Mouse (Mus musculus): ENCODE results near the gene Zbtb1.

Gene Zbtb1

GRCm38 (mm10) chr12:76369978-76370830 is at the start of gene Zbtb1:
Gene Zbtb1, plus strand, starts transcription at chr12:76370266.
- DNase-seq = peak; percentile 90 to 93

DNA sequence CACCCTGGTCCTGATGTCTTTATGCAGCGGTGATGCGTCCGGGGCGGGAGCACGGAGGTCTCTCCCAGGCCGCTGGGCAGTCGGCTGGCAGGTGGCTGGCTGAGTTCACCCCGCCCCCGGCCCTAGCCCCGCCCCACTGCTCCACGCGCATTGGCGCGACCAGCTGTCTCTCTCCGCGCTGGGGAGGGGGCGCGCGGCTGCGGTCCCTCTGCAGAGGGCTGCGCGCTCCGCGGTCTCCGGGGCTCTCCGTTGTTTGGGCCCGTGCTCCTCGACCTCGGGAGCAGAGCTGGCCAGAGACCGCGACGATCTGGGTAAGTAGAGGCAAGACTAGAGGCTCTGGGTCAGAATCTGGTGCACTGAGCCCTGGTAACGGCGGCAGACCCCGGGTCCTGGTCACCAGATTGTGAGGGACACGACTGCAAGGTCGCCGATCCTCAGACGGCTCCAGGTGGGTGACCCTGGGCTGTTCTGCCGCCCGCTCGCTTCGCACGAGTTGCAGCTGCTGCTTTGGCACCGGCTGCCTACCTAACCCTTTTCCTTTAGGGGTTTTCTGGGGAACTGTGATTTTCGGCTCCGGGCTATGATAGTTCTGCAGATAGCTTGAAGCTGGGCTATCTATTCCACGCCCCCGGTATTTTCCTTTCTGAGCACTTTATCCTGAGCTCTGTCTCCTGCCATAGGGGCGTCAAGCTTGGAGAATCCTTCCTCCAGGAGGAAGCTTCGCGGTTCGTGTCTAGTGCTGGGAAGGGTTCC is 45.2 kb upstream of the Zbtb1 start, which contains the start of gene Akap5:
Akap5 (plus strand) TSS at position 213 of the 753 bp plus-strand sequence.
- DNase-seq = peak; percentile 65 to 77

DNA sequence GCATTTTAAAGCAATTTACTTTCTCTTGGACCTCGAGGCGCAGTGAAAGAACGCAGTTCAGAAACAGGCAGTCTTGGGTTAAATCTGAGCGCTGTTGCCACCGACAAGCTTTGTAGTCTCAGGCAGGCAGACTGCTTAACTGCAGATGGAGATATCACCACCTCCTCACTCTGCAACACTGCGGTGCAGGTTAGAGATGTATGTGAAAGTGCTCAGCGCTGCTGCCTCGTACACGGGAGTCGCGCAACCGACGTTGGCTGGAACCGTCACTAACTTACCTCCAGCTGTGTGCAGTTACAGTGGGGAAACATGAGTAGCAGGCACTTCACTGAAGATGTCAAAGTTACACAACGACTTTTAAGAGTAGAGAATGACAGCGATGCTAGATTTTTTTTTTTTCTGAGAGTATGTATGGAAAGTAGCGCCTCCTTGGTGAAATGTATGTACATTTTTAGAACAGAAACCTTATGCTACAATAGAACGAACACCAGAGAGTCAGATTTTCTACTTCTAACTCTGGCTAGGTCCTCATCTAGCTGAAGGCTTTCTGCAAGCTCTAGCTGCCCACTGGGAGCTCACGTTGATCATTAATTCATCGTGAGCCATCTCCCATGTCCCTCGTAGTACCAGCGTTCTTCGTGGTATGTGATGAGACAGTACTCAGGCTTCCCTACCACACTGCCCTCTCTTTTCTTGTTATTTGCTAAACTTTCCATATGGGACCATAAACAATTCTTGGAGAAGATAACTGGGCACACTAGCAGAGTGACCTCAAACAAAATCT is 43.4 kb upstream of the Zbtb1 start:
- DNase-seq = peak in 1 of 2 experiments; percentile 51

- no peak for DNase-seq
Measured at GRCm38 (mm10) chr12:76328567-76329354, 41.3 kb upstream of the Zbtb1 start.

GRCm38 (mm10) chr12:76333688-76334087 is 36.4 kb upstream of the Zbtb1 start:
- DNase-seq = no peak

DNA sequence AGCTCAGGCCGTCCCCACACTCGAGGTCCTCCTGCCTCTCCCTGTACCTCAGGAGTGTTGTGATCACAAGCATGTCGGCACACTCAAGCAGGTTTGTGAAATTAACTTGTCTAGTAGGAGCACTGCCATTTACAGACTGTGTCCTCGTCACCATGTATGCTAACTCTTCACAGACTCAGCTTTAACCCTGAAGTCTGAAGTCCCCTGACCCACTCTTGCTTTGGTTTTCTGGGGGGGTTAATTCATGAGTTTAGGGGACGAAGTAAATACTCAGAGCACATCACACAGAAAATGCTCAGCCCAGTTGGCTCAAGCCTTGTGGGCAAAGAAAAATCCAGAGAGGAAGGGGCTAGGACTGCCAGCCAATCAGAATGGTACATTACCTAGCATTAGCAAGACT is 34.4 kb upstream of the Zbtb1 start:
- DNase-seq = no peak

- no peak for DNase-seq
Measured at GRCm38 (mm10) chr12:76336111-76336965, 33.7 kb upstream of the Zbtb1 start.

GRCm38 (mm10) chr12:76341080-76341479 is 29.0 kb upstream of the Zbtb1 start:
- peak in 1 of 2 experiments; percentile 75 for DNase-seq

DNA sequence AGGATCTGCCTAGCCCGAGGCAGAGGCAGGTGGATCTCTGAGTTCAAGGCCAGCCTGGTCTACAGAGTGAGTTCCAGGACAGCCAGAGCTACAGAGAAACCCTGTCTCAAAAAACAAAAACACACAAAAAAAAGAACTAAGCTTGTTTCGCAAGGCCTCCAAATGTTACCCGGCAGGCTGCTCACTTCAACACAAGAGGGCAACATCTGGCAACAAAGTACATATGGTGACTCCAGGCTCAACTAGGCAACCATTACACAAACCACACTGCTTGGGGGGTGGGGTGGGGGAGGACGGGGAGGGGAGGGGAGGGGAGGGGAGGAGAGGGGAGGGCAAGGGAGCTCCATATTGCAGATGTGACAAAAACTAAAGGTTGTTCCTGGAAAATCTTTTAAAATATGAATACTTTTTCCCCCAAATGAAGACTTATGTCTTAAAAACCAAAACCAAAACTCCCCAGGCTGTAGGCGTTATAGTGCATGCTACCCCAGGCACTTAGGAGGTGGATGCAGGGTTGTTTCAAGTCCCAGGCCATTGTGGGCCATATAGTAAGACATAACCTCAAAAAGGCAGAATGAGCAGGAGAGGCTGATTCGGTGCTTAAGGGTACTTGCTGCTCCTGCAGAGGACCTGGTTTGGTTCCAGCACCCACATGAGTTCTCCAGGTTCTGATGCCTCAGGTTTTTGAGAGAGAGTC is 24.2 kb upstream of the Zbtb1 start:
- DNase-seq = peak; percentile 54 to 60

DNA sequence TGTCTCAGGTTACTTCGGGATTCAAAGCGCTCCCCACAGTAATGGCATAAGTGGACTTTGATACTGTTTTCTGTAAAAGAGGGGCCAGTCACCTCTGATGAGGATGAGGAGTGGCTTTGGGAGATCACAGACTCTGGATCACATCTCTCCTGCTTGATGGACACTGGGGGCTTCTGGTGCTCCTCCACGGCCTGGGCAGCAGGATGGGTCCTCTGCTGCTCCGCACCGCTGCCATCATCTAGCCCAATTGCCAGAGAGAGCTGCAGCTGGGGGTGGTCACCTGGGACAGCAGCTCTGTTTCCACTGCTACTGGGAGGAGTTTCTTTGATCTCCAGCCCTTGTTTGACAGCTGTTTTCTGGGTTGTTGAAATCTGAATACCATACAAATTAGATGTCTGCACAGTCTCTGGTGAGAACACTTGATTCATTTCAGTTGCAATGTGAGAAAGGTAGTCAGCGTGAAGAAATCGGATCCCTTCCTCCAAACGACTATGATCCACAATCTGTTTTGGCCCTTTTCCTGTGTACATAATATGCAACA is 20.3 kb upstream of the Zbtb1 start:
- DNase-seq = no peak

- DNase-seq = no peak
Measured at GRCm38 (mm10) chr12:76360868-76361267, 9.2 kb upstream of the Zbtb1 start.

DNA sequence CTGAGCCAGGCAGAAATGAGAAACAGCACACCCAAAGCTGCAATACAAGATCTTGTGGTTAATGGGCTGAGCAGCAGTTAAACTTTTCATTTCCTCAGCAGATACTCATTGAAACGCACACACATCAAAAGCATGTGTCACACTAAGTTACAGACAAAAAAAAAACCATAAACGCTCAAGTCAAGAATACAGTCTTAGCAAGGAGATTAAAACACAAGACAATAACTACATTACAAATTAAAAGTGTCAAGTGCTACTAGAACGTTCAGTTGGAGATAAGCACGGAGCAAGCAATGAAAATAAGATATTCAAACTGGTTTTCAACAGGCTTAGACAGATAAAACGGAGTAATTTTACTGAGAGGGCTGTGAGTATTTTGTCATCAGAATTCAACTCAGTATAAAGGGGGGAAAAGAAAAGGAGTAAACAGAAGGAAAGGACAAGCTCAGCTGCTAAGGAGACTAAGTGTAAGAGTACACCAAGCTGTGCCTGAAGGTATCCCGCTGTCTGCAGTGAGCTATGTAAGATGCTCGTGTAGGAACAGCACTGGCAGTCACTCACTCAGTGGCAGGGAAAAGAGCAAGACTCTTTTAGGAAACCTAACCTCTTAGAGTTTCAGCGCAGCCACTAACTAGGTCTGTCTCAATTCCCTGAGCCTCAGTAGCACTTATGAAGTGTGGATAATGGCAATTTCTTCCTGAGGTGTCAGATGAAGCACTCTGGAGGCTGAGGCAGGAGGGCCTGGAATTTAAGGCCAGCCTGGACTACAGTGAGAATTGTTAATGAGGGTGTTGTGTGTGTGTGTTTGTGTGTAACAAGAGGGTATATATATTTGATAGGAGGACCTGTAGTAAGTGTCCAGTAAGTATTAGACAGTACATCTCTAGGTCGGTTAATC is 8.4 kb upstream of the Zbtb1 start:
- DNase-seq = no peak

- DNase-seq = no peak
Measured at GRCm38 (mm10) chr12:76362303-76362676, 7.8 kb upstream of the Zbtb1 start.

- DNase-seq = no peak
Measured at GRCm38 (mm10) chr12:76366276-76366675, 3.8 kb upstream of the Zbtb1 start.

GRCm38 (mm10) chr12:76367096-76367995 is 2.7 kb upstream of the Zbtb1 start:
- peak in 1 of 2 experiments; percentile 16 for DNase-seq

DNA sequence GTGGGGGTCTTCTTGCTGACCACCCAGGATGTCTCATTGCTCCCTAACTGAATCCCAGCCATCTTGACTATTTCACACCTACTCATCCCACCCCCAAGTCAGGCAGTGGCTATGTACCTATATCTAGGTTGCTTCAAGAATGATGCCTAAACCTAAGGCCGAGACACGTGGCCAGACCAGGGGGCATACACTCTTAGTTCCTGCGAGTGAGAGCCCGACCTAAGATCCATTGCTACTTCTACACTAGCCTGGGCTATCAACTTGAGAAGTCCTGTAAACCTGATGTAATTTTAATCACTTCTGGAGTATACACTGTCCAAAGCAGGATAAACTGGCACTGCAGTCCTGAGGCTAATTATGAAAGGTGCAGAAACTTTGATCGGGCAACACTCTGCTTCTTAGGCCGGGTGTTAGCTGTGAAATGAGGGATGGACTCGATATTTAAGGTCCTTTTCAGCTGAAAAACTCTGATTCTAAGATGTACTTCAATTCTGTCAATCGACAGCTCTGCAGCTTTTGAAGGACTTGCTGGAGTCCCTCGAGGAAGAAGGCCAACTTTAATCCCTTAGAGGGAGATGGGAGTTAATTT is 1.8 kb upstream of the Zbtb1 start:
- no peak for DNase-seq

DNA sequence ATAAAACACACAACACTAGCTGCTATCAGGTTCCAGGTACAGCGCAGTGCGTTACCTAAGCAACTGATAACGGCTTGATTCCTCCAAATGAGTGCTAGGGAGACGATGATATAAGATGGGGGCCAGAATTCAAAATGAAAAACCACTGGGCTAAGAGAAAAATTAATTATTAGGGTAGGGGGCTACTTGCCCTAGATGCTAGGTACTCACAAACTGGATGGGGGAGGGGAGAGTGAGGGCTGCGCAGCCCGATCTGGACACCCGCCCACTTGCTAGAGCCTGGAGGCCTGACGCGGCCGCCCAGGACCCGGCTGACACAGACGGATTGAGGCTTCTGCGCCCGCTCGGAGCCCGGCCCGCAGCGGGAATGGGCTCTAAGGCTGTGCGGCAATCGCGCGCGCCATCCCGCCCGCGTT is 1.3 kb upstream of the Zbtb1 start:
- no peak for DNase-seq

Data from lung, postnatal 4 days (tissue).